Mouse (Mus musculus): ENCODE measurements at regions not wholly inside any gene's neighbourhood (a gene's known extent, or its start where the extent isn't known, plus 50 kb on each side); places are given as distances from the start of the nearest gene placed in this dataset.

- TF ChIP-seq CTCF (IDR thresholded peaks at IDR 0.05; ENCODE audit: extremely low read depth, insufficient read depth, insufficient read length, insufficient replicate concordance) (no peak), POLR2A (IDR thresholded peaks at IDR 0.05; ENCODE audit: low read depth, low read length) (no peak)
Measured at GRCm38 (mm10) chr9:83707361-83707760, 98.7 kb downstream of the Elovl4 start.

All from spleen, adult 2 months (tissue).